Mouse (Mus musculus) lung, postnatal 4 days (tissue): ENCODE results near the gene Usp7.
"Not testable (repeated sequence)": the region's sequence is repeated elsewhere in the genome, so short reads cannot be mapped to it uniquely, and the experiment has no call there.

ENCODE experiments used
- DNase-seq, 2 experiments: peaks; one replicate each; pipeline ENCODE4 v3.0.0; 2021

Usp7 gene

DNA sequence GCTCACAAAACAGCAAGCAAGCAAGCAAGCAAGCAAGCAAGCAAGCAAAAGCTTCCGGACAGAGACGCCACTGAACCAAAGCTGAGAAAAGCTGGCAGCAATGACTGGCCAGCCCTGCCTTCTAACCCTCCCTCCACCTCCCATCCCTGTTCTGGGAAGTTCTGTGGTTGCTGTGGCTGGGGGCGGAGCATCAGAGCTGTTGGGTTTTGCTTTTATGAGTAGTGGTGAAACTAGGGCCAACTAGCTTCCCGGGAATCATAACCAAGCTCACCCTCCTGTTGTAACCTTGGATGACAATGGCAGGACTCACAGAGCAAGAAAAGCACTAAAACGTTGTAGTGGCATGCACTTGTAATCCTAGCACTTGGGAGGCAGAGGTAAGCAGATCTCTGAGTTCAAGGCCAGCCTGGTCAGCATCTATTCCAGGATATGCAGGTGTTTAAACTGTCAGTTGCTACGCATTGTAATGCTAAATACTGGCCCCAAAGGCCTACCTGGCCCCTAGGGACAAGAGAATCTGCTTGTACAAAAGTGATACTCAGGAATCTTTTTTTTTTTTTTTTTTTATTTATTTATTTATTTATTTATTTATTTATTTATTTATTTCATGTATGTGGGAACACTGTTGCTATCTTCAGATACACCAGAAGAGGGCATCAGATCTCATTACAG is 43.8 kb downstream of the Usp7 start:
- peak; percentile 25 to 35 for DNase-seq

DNA sequence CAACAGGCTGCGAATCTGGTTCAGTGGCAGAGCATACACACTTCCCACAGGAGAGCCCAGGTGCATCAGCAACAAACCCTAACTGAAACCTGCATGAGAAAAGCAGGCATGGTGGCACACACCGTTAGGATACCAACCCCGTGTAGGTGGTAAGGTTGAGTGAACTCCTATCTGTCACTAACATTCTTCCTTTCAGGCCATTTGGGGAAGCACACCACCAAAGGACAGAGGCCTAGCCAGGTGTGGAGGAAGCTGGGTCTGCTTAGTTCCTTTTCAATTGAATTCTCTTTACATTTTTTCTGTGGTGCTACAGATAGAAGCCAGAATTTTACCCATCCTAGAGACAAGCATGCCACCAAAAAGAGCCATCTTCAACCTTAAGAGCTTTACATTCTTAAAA is 44.3 kb downstream of the Usp7 start:
- no peak for DNase-seq

DNA sequence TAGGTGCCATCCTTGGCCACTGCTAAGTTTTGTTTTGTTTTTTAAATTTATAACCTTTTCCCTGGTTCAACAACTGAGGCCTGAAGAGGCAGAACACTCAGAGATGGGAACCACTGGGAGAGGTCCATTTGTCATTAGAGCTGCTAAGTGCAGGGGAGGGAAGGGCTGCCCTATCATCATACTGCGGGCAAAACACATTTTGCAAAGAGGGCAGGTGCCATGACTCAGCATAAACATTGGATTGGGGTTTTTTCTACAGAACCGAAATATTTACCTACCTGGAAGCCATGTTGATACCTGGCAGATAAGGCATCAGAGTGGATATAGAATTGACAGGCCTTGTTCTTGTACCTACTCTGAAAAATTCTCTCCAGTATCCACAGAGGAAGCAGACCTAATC is 45.6 kb downstream of the Usp7 start:
- DNase-seq, result no peak

DNA sequence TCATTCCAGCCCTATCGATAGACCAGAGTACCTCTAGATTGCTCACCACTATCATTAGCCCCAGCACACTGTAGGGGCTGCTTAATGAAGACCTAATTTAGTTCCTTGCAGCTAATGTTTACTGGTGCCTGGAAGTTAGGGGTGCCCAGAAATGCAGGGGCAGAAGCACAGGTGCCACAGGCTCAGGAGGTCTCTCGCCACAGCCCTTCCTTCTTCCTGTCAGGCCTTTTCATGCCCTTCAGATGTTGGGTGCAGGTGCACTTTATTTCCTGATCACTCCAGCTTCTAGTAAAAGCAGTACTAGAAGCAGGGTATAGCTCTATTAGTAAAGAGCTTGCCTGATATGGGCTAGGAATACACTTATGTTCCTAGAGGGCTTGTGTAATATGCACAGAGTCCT is 46.4 kb downstream of the Usp7 start:
- no peak for DNase-seq

DNA sequence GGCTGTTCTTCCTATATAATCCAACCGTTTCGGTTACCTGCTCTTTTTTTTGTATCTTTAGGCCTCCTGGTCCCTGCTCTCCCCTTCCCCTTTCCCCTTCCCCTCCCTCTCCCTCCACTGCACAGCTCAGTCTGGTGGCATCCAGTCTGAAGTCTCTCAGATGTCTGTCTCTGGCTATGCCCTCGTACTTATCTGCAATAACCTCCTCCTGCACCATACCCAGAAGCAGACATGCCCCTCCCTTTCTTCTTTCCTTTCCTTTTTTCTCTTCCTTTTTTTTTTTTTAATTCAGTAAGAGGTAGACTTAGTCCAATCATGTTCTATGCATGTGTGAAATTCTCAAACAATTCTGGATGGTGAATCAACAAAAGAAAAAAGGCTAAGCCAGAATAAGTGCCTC is 48.1 kb downstream of the Usp7 start:
- no peak for DNase-seq

DNA sequence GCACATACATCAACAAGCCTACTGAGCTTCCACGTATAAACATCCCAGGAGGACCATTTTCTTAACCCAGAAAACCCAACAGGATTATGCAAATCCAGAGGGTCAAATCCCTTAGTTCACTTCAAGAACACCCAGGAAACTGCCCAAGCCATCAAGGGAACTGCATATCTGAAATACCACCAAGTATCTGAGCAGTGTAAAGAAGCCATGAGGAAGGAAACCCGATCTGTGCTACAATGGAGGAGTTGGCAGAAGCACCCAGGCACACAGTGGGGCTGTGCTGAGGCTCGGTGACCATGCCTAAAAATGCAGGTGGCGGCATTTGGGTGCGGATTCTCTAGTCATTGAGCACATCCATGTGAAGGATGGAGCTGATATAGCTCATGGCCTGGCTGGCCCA is 50.4 kb downstream of the Usp7 start:
- DNase-seq, result no peak

DNA sequence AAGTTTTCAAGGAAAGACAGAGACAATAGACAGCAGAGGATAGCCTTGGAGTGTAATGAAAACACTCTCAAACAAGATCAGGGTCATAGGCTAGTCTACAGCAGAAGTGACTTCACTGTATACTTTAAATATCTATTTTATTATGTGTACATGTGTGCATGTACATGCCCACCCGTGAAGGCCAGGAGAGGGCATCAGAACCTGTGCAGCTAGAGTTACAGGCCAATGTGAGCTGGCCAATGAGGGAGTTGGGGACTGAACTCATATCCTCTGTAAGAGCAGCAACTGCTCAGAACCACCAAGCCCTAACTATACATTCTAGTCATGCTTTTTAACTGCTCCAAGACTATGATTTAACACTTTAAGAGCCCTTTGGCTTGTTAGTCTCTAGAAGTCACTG is 51.0 kb downstream of the Usp7 start:
- no peak for DNase-seq

DNA sequence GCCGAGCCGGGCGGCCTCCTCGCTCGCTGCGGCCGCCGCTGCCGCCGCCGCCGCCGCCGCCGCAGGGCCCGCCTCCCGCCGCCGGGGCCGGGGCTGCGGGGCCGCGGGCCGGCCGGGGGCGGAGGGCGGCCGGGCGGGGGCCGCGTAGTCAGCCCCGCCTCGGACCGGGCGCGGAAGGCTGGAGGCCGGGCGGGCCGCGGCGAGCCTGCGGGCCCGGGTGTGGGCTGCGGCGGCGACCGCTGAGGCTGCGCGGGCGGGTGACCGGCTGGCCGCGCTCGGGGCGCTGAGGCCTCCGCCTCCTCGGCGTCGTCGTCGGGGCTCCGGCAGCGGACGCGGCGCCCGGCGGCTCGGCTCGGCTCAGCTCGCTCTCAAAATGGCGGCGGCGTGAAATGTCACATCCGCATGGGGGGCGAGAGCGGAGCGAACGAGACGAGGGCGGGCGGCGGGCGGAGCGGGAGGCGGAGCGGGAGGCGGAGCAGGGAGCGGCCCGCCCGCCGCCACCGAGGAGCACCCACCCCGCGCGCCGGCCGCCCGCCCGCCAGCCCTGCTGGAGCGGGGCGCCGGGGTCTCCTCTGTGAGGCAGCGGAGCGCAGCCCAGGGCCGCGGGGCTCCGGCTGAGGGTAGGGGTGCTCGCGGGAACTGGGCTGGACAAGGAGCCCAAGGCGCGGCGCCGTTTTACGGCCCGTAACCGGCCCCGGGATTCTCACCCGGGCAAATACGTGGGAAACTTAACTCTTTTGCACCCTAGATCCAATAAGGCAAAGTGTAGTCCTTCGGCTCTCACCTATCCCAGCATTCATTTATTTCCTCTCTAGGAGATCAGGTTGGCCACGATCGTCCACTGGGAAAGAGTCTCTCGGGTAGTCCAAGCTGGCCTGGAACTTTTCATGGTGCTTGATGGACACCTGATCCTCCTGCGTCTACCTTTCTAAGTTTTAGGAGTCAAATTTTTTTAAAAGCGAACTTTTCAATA is 53.3 kb downstream of the Usp7 start:
- DNase-seq, result peak; percentile 93

DNA sequence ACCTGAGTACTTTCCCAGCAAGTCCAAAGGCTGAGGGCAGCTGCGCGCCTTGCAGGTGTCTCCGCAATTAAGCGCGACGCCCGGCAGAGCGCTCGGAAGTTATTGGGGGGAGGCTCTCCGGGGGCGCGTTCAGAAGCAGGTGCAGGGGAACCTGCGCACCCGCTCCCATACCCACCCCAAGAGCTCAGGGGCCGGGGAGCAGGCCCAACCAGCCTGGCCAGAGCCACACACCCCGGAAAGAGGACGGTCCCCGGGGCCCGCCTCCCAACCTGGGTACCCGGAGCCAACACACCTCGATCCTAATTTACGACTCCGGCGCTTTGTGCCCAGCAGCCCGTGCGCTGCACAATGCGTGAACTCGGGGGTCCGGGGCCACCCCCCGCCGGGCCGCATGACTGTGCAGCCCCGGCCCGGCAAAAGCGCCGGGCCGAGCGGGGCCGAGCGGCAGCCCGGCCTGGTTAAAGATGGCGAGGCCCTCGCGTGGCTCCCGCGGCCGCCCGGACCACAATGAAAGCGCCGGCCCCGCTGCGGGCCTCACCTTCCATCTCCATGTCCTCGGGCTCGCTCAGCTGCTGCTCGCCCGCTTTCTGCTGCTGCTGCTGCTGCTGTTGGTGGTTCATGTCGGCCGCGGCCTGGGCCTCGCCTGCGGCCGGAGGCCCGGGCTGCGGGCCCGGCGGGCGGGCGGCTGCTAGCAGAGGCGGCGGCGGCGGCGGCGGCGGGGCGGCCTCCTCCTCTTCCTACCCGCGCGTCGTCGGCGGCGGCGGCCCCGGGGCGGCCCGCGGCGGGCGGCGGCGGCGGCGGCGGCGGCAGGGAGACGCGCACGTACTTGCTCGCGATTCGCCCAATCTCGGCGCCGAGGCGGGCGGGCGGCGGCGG is 54.2 kb downstream of the Usp7 start:
- peak; percentile 43 to 59 for DNase-seq

DNA sequence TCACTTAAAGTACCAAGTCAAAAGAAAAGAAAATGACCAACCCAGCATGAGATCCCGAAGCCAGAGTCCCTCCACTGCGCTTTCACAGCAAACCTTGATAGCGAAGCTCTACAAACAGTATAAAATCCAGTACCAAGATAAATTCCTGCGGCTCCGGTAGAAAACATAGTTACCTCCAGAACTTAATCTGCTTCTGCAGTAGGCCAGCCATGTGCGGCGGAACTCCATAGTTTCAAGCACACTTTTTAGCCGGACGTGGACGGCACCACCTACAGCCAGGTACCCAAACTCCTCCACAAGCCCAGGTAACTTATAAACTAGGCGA is 54.8 kb downstream of the Usp7 start:
- no peak for DNase-seq

DNA sequence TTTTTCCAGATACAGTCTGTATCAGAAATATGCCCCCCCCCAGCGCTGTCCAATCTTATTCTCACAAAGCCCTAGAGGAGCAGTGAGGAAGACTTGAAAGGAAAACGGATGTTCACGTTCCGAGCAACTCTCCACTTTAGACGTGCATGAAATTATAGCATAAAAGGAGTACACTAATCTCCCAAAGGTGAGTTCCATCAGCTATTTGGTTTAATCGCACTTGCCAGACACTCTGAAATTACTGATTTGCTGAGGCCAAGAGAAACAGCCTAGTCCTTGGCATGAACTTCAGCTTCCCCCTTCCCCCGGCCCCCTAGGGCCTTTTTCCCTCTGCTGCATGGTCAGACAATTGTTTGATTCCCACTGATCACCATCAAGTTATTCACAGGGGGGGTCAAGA is 55.4 kb downstream of the Usp7 start:
- no peak for DNase-seq

DNA sequence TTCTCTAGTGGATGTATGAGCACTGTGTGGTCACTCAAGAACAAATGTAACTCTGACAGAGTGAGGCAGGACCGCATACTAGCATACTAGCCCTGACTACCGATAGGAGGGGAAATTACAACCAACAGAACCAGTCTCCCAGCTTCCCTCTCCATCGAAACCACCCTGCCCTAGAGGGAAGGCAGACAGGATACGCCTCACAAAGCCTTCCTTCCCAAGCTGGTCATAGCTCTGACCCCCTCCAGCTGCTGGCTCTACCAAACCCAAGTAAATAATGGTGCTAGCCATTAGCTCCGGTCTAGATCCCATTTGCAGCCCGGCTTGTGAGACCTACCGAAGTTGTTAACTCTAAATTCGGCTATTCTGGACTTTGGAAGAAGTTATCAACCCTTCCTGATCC is 56.1 kb downstream of the Usp7 start:
- DNase-seq, result peak in 1 of 2 experiments; percentile 23

DNA sequence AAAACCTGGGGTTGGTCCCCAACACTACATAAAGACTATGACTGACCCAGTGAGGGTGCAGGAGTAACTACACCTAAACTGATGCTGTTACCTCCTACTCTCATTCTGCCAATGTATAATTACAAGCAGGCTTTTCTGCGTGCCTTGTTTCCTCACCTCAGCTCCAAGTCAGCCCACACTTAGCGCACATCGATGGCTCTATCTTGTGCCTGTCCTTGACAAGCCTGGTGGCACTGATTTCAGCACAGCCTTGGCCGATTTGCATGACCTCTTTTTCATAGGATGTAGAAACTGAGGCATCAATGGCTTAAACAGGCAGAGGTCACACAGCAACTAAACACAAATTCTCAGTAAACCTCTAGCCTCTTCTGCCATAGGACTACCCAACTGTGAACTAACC is 57.4 kb downstream of the Usp7 start:
- DNase-seq, result no peak

DNA sequence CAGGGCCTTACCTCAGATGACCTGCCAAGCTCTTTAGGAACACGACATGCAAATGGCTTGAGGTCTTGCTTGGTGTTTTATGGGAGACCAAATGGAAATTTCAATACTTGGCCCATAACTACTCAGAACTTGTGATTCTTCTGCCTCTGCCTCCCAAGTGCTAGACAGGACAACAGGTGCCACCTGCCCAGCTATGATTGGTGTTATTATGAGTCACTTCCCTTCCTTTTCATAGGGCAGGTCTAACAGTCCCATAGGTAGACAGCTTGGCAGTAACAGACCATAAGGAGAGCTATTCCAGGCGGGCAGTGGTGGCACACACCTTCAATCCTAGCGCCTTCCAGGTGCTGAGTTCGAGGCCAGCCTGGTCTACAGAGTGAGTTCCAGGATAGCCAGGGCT is 58.5 kb downstream of the Usp7 start:
- no peak for DNase-seq

DNA sequence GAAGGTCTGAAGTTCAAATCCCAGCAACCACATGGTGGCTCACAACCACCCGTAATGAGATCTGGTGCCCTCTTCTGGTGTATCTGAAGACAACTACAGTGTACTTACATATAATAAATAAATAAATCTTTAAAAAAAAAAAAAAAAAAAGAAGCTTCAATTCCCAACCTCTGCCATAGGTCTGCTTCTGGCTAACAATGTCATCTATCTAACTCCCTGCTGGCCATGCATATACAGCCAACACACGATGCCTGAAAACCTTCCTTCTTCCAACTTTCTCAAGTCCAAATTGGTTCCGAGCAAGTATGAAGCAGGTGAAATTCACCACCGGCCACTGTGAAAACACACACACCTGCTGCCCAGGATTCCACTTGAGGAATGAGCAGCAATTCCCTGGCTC is 59.7 kb downstream of the Usp7 start:
- DNase-seq, result not testable (repeated sequence)

DNA sequence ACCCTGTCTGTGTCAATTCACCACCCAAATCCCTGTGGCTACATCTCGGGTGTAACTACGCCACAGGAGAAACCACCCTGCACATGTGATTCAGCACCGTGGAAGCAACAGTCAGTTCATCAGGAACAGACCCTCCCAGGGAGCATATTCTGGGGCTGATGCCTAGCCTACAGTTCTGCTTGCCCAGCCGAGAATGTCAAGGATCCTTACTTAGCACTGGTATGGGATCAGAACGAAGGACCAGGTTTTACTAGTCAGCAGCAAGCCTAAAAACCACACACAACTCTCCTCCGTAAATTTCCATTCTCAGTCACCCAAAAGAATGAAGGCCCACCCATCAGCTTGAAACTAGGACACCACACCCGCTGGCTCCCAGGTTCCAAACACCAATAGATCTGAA is 60.5 kb downstream of the Usp7 start:
- no peak for DNase-seq

DNA sequence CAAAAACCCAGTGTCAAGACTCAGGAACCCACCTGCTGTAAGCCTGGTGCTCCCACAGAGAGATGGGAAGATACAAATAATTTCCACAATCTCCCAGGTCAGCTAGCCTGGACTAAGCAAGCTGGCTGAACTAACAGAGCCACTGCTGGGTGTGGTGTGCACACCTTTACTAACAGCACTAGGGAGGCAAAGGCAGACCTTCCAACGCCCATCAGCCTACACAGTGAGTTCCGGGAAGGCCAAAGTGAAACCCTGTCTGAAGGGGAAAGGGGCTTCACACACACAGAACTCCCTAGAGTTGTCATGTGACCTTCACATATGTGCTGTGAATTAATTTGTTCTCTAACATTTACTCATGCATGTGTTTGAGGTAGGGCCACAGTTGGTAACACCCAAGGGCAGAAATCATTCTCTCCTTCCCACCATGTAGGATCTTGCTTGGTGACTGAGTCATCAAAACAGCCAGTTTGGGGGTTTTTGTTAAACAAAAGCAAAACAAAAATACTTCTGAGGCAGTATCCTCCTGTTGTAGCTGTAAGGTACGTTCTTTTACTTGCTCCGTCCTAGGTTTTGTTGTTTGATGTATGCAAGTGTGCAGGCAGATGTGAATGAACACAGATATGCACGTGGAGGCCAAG is 63.9 kb downstream of the Usp7 start:
- DNase-seq, result no peak

DNA sequence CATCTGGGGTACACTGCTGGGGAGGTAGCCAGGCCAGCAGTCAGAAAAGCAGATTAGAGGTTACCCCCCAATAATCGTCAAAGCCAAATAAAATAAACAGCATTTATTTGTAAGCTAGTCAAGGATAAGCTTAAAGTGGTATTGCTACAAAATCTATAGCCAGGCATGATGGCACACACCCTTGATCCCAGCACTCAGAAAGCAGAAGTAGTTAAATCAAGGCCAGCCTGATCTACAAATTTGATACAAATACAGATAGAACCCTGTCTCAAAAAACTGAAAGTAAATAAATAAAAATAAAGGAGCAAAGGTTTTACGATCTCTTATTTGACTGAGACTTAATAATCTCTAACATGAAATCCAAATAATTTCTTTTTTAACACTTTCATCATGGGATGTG is 66.3 kb downstream of the Usp7 start:
- no peak for DNase-seq

DNA sequence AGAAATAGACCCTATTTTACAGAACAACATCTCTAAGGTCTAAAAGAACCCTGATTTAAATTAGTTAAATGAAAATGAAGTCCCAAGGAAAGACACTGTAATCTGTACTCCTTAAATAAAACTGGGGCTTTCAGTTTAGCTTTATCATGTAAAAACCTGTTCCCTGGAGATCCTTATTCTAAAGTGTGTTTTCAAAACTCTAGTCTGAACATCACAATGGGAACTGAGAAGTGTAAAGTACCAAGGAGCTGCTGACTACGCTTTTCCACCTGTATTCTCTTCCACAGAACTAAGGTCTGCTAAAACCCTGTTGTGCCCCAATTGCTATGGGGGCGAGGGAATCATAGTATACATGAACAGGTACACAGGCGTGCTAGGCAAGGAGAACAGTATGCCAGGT is 68.1 kb downstream of the Usp7 start:
- DNase-seq, result no peak

DNA sequence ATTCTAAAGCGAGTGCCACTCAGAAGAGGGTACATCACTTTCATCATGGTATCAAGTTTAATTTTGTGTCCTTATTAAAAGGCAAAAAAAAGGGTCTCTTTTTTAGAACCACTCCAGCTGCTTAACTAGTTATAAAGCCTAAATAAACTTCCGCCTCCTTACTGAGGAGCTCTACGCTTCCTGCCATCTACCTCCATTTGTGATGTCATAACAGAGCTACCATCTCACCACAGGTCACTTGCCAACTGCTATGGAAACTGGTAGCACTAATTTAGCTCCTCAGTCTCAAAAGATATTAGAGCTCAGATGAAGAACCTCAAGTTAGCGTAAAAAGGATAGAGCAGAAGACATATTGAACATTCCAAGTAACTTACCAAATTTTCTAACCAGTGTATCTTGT is 71.7 kb downstream of the Usp7 start:
- no peak for DNase-seq

DNA sequence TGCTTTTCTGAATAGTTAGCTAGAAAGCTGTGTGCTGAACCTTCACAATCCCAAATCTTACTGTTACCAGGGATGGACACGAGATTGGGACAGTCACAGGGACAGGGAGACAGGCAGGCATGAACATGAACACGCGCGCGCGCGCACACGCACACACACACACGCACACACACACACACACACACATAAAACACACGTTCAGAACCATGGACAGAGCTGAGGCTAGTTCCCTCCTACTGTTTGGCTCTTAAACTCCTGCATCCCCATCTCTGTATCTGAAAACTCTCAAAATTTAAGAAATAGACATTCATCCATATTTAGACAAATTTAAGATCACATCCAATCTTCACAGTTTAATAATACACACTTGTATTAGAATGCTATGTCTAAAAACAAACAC is 74.4 kb downstream of the Usp7 start:
- DNase-seq, result no peak

DNA sequence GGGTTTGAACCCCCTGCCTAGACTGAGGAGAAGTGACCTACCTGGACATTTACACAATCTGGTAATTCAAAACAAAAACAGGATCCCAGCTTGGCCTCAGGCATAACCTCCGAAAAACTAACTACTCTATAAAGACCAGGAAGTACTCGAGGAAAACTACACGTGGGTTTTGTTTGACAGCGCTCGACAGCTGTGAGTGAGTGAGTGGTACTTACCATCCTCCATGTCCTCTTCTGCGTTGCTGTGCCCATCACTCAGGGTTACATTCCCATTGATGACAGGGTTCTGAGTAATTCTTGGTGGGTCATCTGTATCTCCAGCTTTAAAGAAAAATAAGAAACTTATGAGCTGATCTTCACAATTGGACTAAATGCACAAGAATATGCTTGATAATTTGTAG is 75.8 kb downstream of the Usp7 start:
- no peak for DNase-seq

DNA sequence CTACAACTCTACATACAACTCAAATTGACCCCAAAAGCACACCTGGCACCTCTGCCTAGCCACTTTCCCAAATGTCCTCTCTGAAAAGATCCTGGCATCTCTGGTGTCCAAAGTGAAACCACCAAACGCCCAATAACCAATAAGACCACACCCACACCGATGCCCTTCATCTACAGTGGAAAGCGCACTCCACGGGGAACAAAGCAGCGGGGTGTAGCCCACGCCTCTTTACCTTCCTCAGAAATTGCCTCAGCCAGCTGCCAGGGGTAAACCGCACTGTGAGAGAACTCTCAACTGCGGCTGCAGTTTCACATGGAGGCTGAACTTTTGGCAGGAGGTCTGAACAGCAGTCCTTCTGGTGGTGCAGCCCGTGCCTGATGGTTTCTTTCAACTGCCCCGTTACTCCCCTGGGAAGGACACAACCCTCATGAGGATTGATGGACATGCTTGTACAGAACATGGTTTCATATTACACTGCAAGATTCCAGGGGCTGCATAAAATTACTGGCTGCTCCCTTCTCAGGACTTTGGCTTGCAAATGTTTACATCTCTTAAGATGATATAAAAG is 76.5 kb downstream of the Usp7 start:
- peak in 1 of 2 experiments; percentile 45 for DNase-seq
